Mouse (Mus musculus) midbrain, embryonic 11.5 days (tissue): ENCODE results near the gene Blmh. TPM values are rescaled to one million over a fixed set of nuclear protein-coding genes. Genes with fewer than 3 reads are reported as not detected.

Source experiments
- ATAC-seq: fragments of 200-750 bp; cut with Nextera tagmentation; 2 replicates; pipeline ENCODE4 v1.8.0; 2017; ENCODE audit warnings: moderate TSS enrichment, moderate library complexity; ENCODE audit not compliant: low FRiP score
- DNase-seq: peaks from one replicate; pipeline ENCODE4 v3.0.0; 2015; ENCODE audit warnings: low spot score; ENCODE audit errors: missing footprints
- H3K27ac ChIP-seq: fragments of 300-500 bp; sonication (generic); 2 replicates; pipeline ENCODE4 v1.5.1; 2014; ENCODE audit warnings: low read depth, low read length
- H3K27me3 ChIP-seq: fragments of 300-500 bp; sonication (generic); 2 replicates; pipeline ENCODE4 v1.6.1; 2014; ENCODE audit warnings: mild to moderate bottlenecking, low read length, moderate library complexity, mixed read lengths; ENCODE audit not compliant: control insufficient read depth, insufficient read depth
- H3K36me3 ChIP-seq: fragments of 300-500 bp; sonication (generic); 2 replicates; pipeline ENCODE4 v1.6.1; 2014; ENCODE audit warnings: mild to moderate bottlenecking, low read length, moderate library complexity, mixed read lengths; ENCODE audit not compliant: control insufficient read depth, insufficient read depth
- H3K4me1 ChIP-seq: fragments of 300-500 bp; sonication (generic); 2 replicates; pipeline ENCODE4 v1.6.1; 2014; ENCODE audit warnings: low read length; ENCODE audit not compliant: control insufficient read depth, insufficient read depth
- H3K4me2 ChIP-seq: fragments of 300-500 bp; sonication (generic); 2 replicates; pipeline ENCODE4 v1.6.1; 2014; ENCODE audit warnings: mild to moderate bottlenecking, moderate library complexity
- H3K4me3 ChIP-seq: fragments of 300-500 bp; sonication (generic); 2 replicates; pipeline ENCODE4 v1.5.1; 2014; ENCODE audit warnings: low read depth, low read length
- H3K9ac ChIP-seq: fragments of 300-500 bp; sonication (generic); 2 replicates; pipeline ENCODE4 v1.6.1; 2014; ENCODE audit warnings: low read length
- H3K9me3 ChIP-seq: fragments of 300-500 bp; sonication (generic); 2 replicates; pipeline ENCODE4 v1.6.1; 2016; ENCODE audit warnings: low read length; ENCODE audit not compliant: control insufficient read depth
- WGBS: fragments of 180-500 bp; shearing (Covaris S2); extraction: QIAGEN DNeasy Blood & Tissue Kit; methylation state at CpG from one replicate; pipeline ENCODE4 v1.1.7; 2014; 5-methylcytosine and 5-hydroxymethylcytosine counted together
- polyA plus RNA-seq: library from polyadenylated mRNA; unstranded; fragments of >200 nt; fragmentation: Nextera tagmentation; extraction: Ambion mirVana; gene quantifications from 2 replicates; pipeline ENCODE4 v1.2.1, GENCODE M21; 2014

Gene Blmh
- polyA plus RNA-seq, 1 experiment from 2014 or later, result 183 TPM

- ATAC-seq (no peak), DNase-seq (no peak)
- Histone ChIP-seq H3K27me3 (no peaks in the 10 kb centered on the region), H3K4me3 (no peak overlapping the region), H3K4me1 (peaks cover 3% of the 10 kb centered on the region; the same call in 1 of the 2 replicates), H3K27ac (no peak overlapping the region), H3K9ac (no peak overlapping the region), H3K4me2 (no peak overlapping the region), H3K9me3 (no peaks in the 10 kb centered on the region), H3K36me3 (no peaks in the 10 kb centered on the region)
- 82% methylated on average over 6 of the region's 6 CpGs for WGBS
These were observed 28.2 kb upstream of the Blmh start for GRCm38 (mm10) chr11:76896360-76896759.

GRCm38 (mm10) chr11:76897126-76897525, 27.5 kb upstream of the Blmh start:
- Histone ChIP-seq H3K4me2 (no peak overlapping the region), H3K4me1 (peaks cover 3% of the 10 kb centered on the region; the same call in 1 of the 2 replicates), H3K27ac (no peak overlapping the region), H3K36me3 (no peaks in the 10 kb centered on the region), H3K9ac (no peak overlapping the region), H3K4me3 (no peak overlapping the region), H3K9me3 (no peaks in the 10 kb centered on the region), H3K27me3 (no peaks in the 10 kb centered on the region)
- DNase-seq (no peak), ATAC-seq (no peak)
- 63% methylated on average over 1 of the region's 1 CpGs for WGBS

- DNase-seq, result no peak
- no peak for ATAC-seq
- H3K4me3 ChIP-seq, result no peak overlapping the region
These were observed 26.7 kb upstream of the Blmh start for GRCm38 (mm10) chr11:76897871-76898270.

GRCm38 (mm10) chr11:76898751-76899150, 25.9 kb upstream of the Blmh start:
- Histone ChIP-seq H3K4me1 (peaks cover 3% of the 10 kb centered on the region; the same call in 1 of the 2 replicates), H3K4me2 (no peak overlapping the region), H3K36me3 (no peaks in the 10 kb centered on the region), H3K9ac (no peak overlapping the region), H3K4me3 (no peak overlapping the region), H3K27me3 (no peaks in the 10 kb centered on the region), H3K9me3 (no peaks in the 10 kb centered on the region), H3K27ac (no peak overlapping the region)
- no peak for DNase-seq
- ATAC-seq, result no peak
- WGBS, result 93% methylated on average over 3 of the region's 3 CpGs

More at GRCm38 (mm10) chr11:76897871-76898270, 26.7 kb upstream of the Blmh start:
- WGBS, result 56% methylated on average over 3 of the region's 3 CpGs
- Histone ChIP-seq H3K9me3 (no peaks in the 10 kb centered on the region), H3K27me3 (no peaks in the 10 kb centered on the region), H3K36me3 (no peaks in the 10 kb centered on the region), H3K9ac (no peak overlapping the region; the same call in 1 of the 2 replicates), H3K4me2 (no peak overlapping the region), H3K4me1 (peaks cover 3% of the 10 kb centered on the region; the same call in 1 of the 2 replicates), H3K27ac (no peak overlapping the region)

- H3K9ac ChIP-seq, result no peak overlapping the region
- no peaks in the 10 kb centered on the region for H3K27me3 ChIP-seq
- no peak overlapping the region for H3K27ac ChIP-seq
- no peak for DNase-seq
- H3K4me2 ChIP-seq, result no peak overlapping the region
- H3K36me3 ChIP-seq, result no peaks in the 10 kb centered on the region
- 75% methylated on average over 5 of the region's 5 CpGs for WGBS
- H3K4me3 ChIP-seq, result no peak overlapping the region
- peaks cover 3% of the 10 kb centered on the region; the same call in 1 of the 2 replicates for H3K4me1 ChIP-seq
- no peaks in the 10 kb centered on the region for H3K9me3 ChIP-seq
- ATAC-seq, result no peak
These were observed 24.6 kb upstream of the Blmh start for GRCm38 (mm10) chr11:76899758-76900738.

- Histone ChIP-seq H3K4me1 (peaks cover 3% of the 10 kb centered on the region; the same call in 1 of the 2 replicates), H3K9ac (no peak within 1 kb of the TSS), H3K4me2 (no peak within 1 kb of the TSS), H3K27me3 (no peaks in the 10 kb centered on the region), H3K9me3 (no peaks in the 10 kb centered on the region), H3K4me3 (no peak within 1 kb of the TSS), H3K27ac (no peak within 1 kb of the TSS), H3K36me3 (no peaks in the 10 kb centered on the region)
- no peak for DNase-seq
- no peak for ATAC-seq
- 79% methylated on average over 7 of the region's 7 CpGs for WGBS
These were observed 22.8 kb upstream of the Blmh start, which contains the start of gene Tmigd1 for GRCm38 (mm10) chr11:76901579-76902361. Gene Tmigd1 (plus strand): TSS chr11:76902159.

GRCm38 (mm10) chr11:76904340-76904739, 20.3 kb upstream of the Blmh start:
- Histone ChIP-seq H3K4me3 (no peak overlapping the region), H3K36me3 (no peaks in the 10 kb centered on the region), H3K27ac (no peak overlapping the region), H3K9me3 (no peaks in the 10 kb centered on the region), H3K27me3 (no peaks in the 10 kb centered on the region), H3K9ac (no peak overlapping the region), H3K4me1 (no peaks in the 10 kb centered on the region), H3K4me2 (no peak overlapping the region)
- no peak for ATAC-seq
- DNase-seq, result no peak
- WGBS, result 83% methylated on average over 2 of the region's 2 CpGs

GRCm38 (mm10) chr11:76908651-76909050, 16.0 kb upstream of the Blmh start:
- Histone ChIP-seq H3K4me2 (no peak overlapping the region), H3K4me1 (no peaks in the 10 kb centered on the region), H3K27ac (no peak overlapping the region), H3K27me3 (no peaks in the 10 kb centered on the region), H3K9ac (no peak overlapping the region), H3K4me3 (no peak overlapping the region), H3K9me3 (no peaks in the 10 kb centered on the region), H3K36me3 (no peaks in the 10 kb centered on the region)
- no peak for DNase-seq
- ATAC-seq, result no peak
- 89% methylated on average over 7 of the region's 7 CpGs for WGBS
